Mouse (Mus musculus): ENCODE measurements around the gene Lsm4. TPM values are rescaled to one million over a fixed set of nuclear protein-coding genes. Genes with fewer than 3 reads are reported as not detected.

The Lsm4 gene
- polyA plus RNA-seq, 1 experiment from 2014 or later: 275 TPM

GRCm38 (mm10) chr8:70654121-70654520 is 18.9 kb upstream of the Lsm4 start:
- Histone ChIP-seq H3K36me3 (replicated peaks) (peaks cover 43% of the 10 kb centered on the region), H3K4me3 (replicated peaks) (no peak overlapping the region), H3K27me3 (no peaks in the 10 kb centered on the region), H3K9me3 (no peaks in the 10 kb centered on the region), H3K9ac (no peak overlapping the region), H3K4me1 (peaks cover 61% of the 10 kb centered on the region), H3K27ac (no peak overlapping the region), H3K4me2 (no peak overlapping the region)
- no peak for ATAC-seq (ENCODE audit: low FRiP score)
- 83% methylated on average over 1 of the region's 1 CpGs for WGBS

- WGBS: 7% methylated on average over 2 of the region's 2 CpGs
- no peak overlapping the region; the same call in 1 of the 2 replicates for H3K9ac ChIP-seq
- peaks cover 58% of the 10 kb centered on the region for H3K4me1 ChIP-seq
- peak overlapping the region; percentile 92 for H3K27ac ChIP-seq
- no peaks in the 10 kb centered on the region for H3K9me3 ChIP-seq
- no peaks in the 10 kb centered on the region for H3K27me3 ChIP-seq
- peaks cover 31% of the 10 kb centered on the region for H3K36me3 ChIP-seq (replicated peaks)
- 0 out of 2 replicates have a peak overlapping the region, but pooled peaks have one; percentile 32 for H3K4me2 ChIP-seq
- H3K4me3 ChIP-seq (replicated peaks): no peak overlapping the region
- no peak for ATAC-seq (ENCODE audit: low FRiP score)
Measured at GRCm38 (mm10) chr8:70655469-70655868, 17.6 kb upstream of the Lsm4 start.

GRCm38 (mm10) chr8:70656193-70656790 is 16.8 kb upstream of the Lsm4 start:
- Histone ChIP-seq H3K4me1 (peaks cover 60% of the 10 kb centered on the region), H3K4me3 (replicated peaks) (no peak overlapping the region)
- 13% methylated on average over 13 of the region's 13 CpGs for WGBS

GRCm38 (mm10) chr8:70657214-70657613 is 15.8 kb upstream of the Lsm4 start:
- 94% methylated on average over 3 of the region's 3 CpGs for WGBS
- Histone ChIP-seq H3K4me1 (peaks cover 60% of the 10 kb centered on the region), H3K9ac (no peak overlapping the region), H3K27me3 (no peaks in the 10 kb centered on the region), H3K4me2 (peak overlapping the region; percentile 91), H3K9me3 (no peaks in the 10 kb centered on the region), H3K36me3 (replicated peaks) (peaks cover 15% of the 10 kb centered on the region), H3K27ac (peak overlapping the region; percentile 92), H3K4me3 (replicated peaks) (no peak overlapping the region; the same call in 1 of the 2 replicates)
- no peak for ATAC-seq (ENCODE audit: low FRiP score)

More at GRCm38 (mm10) chr8:70656193-70656790, 16.8 kb upstream of the Lsm4 start:
- H3K27ac ChIP-seq: peak overlapping the region; percentile 92
- H3K27me3 ChIP-seq: no peaks in the 10 kb centered on the region
- peaks cover 23% of the 10 kb centered on the region for H3K36me3 ChIP-seq (replicated peaks)
- peak; percentile 50 for ATAC-seq (ENCODE audit: low FRiP score)
- no peaks in the 10 kb centered on the region for H3K9me3 ChIP-seq
- H3K9ac ChIP-seq: peak overlapping the region; percentile 17; the same call in 1 of the 2 replicates
- H3K4me2 ChIP-seq: peak overlapping the region; percentile 32

- Histone ChIP-seq H3K36me3 (replicated peaks) (peaks cover 12% of the 10 kb centered on the region), H3K9ac (no peak overlapping the region), H3K4me2 (peak overlapping the region; percentile 91), H3K4me3 (replicated peaks) (peak overlapping the region; percentile 78; the same call in 1 of the 2 replicates), H3K9me3 (no peaks in the 10 kb centered on the region), H3K27ac (peak overlapping the region; percentile 92), H3K4me1 (peaks cover 60% of the 10 kb centered on the region), H3K27me3 (no peaks in the 10 kb centered on the region)
- WGBS: 81% methylated on average over 2 of the region's 2 CpGs
- no peak for ATAC-seq (ENCODE audit: low FRiP score)
Measured at GRCm38 (mm10) chr8:70657739-70658138, 15.3 kb upstream of the Lsm4 start.

- 1% methylated on average over 31 of the region's 31 CpGs for WGBS
- H3K4me1 ChIP-seq: peaks cover 60% of the 10 kb centered on the region
- no peaks in the 10 kb centered on the region for H3K9me3 ChIP-seq
- H3K36me3 ChIP-seq (replicated peaks): peaks cover 12% of the 10 kb centered on the region
- peak overlapping the region; percentile 91 for H3K4me2 ChIP-seq
- ATAC-seq (ENCODE audit: low FRiP score): no peak; the same call in 1 of the 2 replicates
- H3K4me3 ChIP-seq (replicated peaks): peak overlapping the region; percentile 78
- no peaks in the 10 kb centered on the region for H3K27me3 ChIP-seq
- peak overlapping the region; percentile 84 for H3K9ac ChIP-seq
- peak overlapping the region; percentile 54 for H3K27ac ChIP-seq
Measured at GRCm38 (mm10) chr8:70658897-70659603, 14.0 kb upstream of the Lsm4 start.

GRCm38 (mm10) chr8:70659604-70660272 is 13.3 kb upstream of the Lsm4 start:
- ATAC-seq (ENCODE audit: low FRiP score): peak; percentile 92
- H3K36me3 ChIP-seq (replicated peaks): peaks cover 8% of the 10 kb centered on the region
- H3K9ac ChIP-seq: peak overlapping the region; percentile 84
- peaks cover 57% of the 10 kb centered on the region for H3K4me1 ChIP-seq
- H3K9me3 ChIP-seq: no peaks in the 10 kb centered on the region
- peak overlapping the region; percentile 91 for H3K4me2 ChIP-seq
- H3K4me3 ChIP-seq (replicated peaks): peak overlapping the region; percentile 78
- WGBS: under 1% methylated on average over 44 of the region's 44 CpGs
- peak overlapping the region; percentile 54 for H3K27ac ChIP-seq
- H3K27me3 ChIP-seq: no peaks in the 10 kb centered on the region

- peaks cover 51% of the 10 kb centered on the region for H3K4me1 ChIP-seq
- peak; percentile 50; the same call in 1 of the 2 replicates for ATAC-seq (ENCODE audit: low FRiP score)
- H3K27me3 ChIP-seq: no peaks in the 10 kb centered on the region
- H3K36me3 ChIP-seq (replicated peaks): peaks cover 3% of the 10 kb centered on the region; the same call in 1 of the 2 replicates
- H3K4me2 ChIP-seq: peak within 1 kb of the TSS; percentile 91
- peak within 1 kb of the TSS; percentile 54 for H3K27ac ChIP-seq
- H3K4me3 ChIP-seq (replicated peaks): peak within 1 kb of the TSS; percentile 78
- no peaks in the 10 kb centered on the region for H3K9me3 ChIP-seq
- WGBS: under 1% methylated on average over 14 of the region's 14 CpGs
- H3K9ac ChIP-seq: peak within 1 kb of the TSS; percentile 84
Measured at GRCm38 (mm10) chr8:70660273-70660725, 12.7 kb upstream of the Lsm4 start, which contains the start of gene Pgpep1. Gene Pgpep1 (minus strand): TSS chr8:70660388.

GRCm38 (mm10) chr8:70663691-70664090 is 9.4 kb upstream of the Lsm4 start:
- H3K9ac ChIP-seq: no peak overlapping the region
- H3K27ac ChIP-seq: 0 out of 2 replicates have a peak overlapping the region, but pooled peaks have one; percentile 13
- 31% methylated on average over 4 of the region's 4 CpGs for WGBS
- H3K9me3 ChIP-seq: no peaks in the 10 kb centered on the region; the same call in 1 of the 2 replicates
- no peak overlapping the region for H3K4me3 ChIP-seq (replicated peaks)
- H3K27me3 ChIP-seq: no peaks in the 10 kb centered on the region
- ATAC-seq (ENCODE audit: low FRiP score): no peak
- H3K36me3 ChIP-seq (replicated peaks): no peaks in the 10 kb centered on the region
- H3K4me2 ChIP-seq: no peak overlapping the region
- peaks cover 17% of the 10 kb centered on the region for H3K4me1 ChIP-seq

GRCm38 (mm10) chr8:70664631-70665030 is 8.4 kb upstream of the Lsm4 start:
- no peaks in the 10 kb centered on the region for H3K27me3 ChIP-seq
- no peaks in the 10 kb centered on the region; the same call in 1 of the 2 replicates for H3K9me3 ChIP-seq
- no peak overlapping the region for H3K4me3 ChIP-seq (replicated peaks)
- H3K9ac ChIP-seq: no peak overlapping the region
- H3K4me2 ChIP-seq: no peak overlapping the region
- no peaks in the 10 kb centered on the region for H3K36me3 ChIP-seq (replicated peaks)
- WGBS: 78% methylated on average over 3 of the region's 3 CpGs
- H3K27ac ChIP-seq: no peak overlapping the region
- no peak for ATAC-seq (ENCODE audit: low FRiP score)
- peaks cover 10% of the 10 kb centered on the region; the same call in 1 of the 2 replicates for H3K4me1 ChIP-seq

GRCm38 (mm10) chr8:70665599-70665998 is 7.4 kb upstream of the Lsm4 start:
- no peak overlapping the region for H3K9ac ChIP-seq
- peaks cover under 1% of the 10 kb centered on the region; the same call in 1 of the 2 replicates for H3K4me1 ChIP-seq
- H3K27ac ChIP-seq: no peak overlapping the region
- no peaks in the 10 kb centered on the region for H3K36me3 ChIP-seq (replicated peaks)
- no peaks in the 10 kb centered on the region; the same call in 1 of the 2 replicates for H3K9me3 ChIP-seq
- H3K27me3 ChIP-seq: no peaks in the 10 kb centered on the region
- no peak for ATAC-seq (ENCODE audit: low FRiP score)
- no peak overlapping the region for H3K4me2 ChIP-seq
- 95% methylated on average over 2 of the region's 2 CpGs for WGBS
- H3K4me3 ChIP-seq (replicated peaks): no peak overlapping the region

GRCm38 (mm10) chr8:70667071-70667470 is 6.0 kb upstream of the Lsm4 start:
- ATAC-seq (ENCODE audit: low FRiP score): no peak
- H3K36me3 ChIP-seq (replicated peaks): no peaks in the 10 kb centered on the region

More at GRCm38 (mm10) chr8:70667071-70667470, 6.0 kb upstream of the Lsm4 start:
- Histone ChIP-seq H3K9me3 (no peaks in the 10 kb centered on the region; the same call in 1 of the 2 replicates), H3K4me1 (no peaks in the 10 kb centered on the region), H3K27ac (no peak overlapping the region), H3K4me3 (replicated peaks) (no peak overlapping the region), H3K27me3 (no peaks in the 10 kb centered on the region), H3K9ac (no peak overlapping the region), H3K4me2 (no peak overlapping the region)
- WGBS: 64% methylated on average over 5 of the region's 5 CpGs
